Mouse (Mus musculus) kidney, embryonic 15.5 days (tissue): ENCODE results near the gene Nrxn2. TPM values are rescaled to one million over a fixed set of nuclear protein-coding genes. Genes with fewer than 3 reads are reported as not detected.

Experiments used
- ATAC-seq: fragments of 200-750 bp; cut with Nextera tagmentation; replicated peaks from 2 replicates; pipeline ENCODE4 v1.8.0; 2017; ENCODE audit warnings: moderate TSS enrichment; ENCODE audit not compliant: low FRiP score
- H3K27ac ChIP-seq: fragments of 300-500 bp; sonication (generic); 2 replicates; pipeline ENCODE4 v1.5.1; 2015; ENCODE audit warnings: mild to moderate bottlenecking, inconsistent platforms
- H3K27me3 ChIP-seq: fragments of 300-500 bp; sonication (generic); 2 replicates; pipeline ENCODE4 v1.6.1; 2015; ENCODE audit warnings: inconsistent platforms
- H3K36me3 ChIP-seq: fragments of 300-500 bp; sonication (generic); 2 replicates; pipeline ENCODE4 v1.6.1; 2015; ENCODE audit warnings: inconsistent platforms
- H3K4me1 ChIP-seq: fragments of 300-500 bp; sonication (generic); 2 replicates; pipeline ENCODE4 v1.6.1; 2015; ENCODE audit warnings: inconsistent platforms
- H3K4me2 ChIP-seq: fragments of 300-500 bp; sonication (generic); 2 replicates; pipeline ENCODE4 v1.6.1; 2015; ENCODE audit warnings: moderate library complexity, mild to moderate bottlenecking, inconsistent platforms
- H3K4me3 ChIP-seq: fragments of 300-500 bp; sonication (generic); replicated peaks from 2 replicates; pipeline ENCODE4 v1.5.1; 2015; ENCODE audit warnings: mild to moderate bottlenecking, inconsistent platforms
- H3K9ac ChIP-seq: fragments of 300-500 bp; sonication (generic); 2 replicates; pipeline ENCODE4 v1.6.1; 2015; ENCODE audit warnings: mild to moderate bottlenecking, inconsistent platforms
- H3K9me3 ChIP-seq: fragments of 300-500 bp; sonication (generic); replicated peaks from 2 replicates; pipeline ENCODE4 v1.6.1; 2016; ENCODE audit warnings: inconsistent platforms
- WGBS: fragments of 180-500 bp; shearing (Covaris S2); methylation state at CpG from one replicate; pipeline ENCODE4 v1.1.7; 2015; ENCODE audit warnings: mixed read lengths; 5-methylcytosine and 5-hydroxymethylcytosine counted together
- polyA plus RNA-seq: library from polyadenylated mRNA; unstranded; fragments of >200 nt; fragmentation: Nextera tagmentation; extraction: Ambion mirVana; gene quantifications from 2 replicates; pipeline ENCODE4 v1.2.1, GENCODE M21; 2015

Gene Nrxn2
- polyA plus RNA-seq, 1 experiment from 2014 or later: 6.3 TPM

DNA sequence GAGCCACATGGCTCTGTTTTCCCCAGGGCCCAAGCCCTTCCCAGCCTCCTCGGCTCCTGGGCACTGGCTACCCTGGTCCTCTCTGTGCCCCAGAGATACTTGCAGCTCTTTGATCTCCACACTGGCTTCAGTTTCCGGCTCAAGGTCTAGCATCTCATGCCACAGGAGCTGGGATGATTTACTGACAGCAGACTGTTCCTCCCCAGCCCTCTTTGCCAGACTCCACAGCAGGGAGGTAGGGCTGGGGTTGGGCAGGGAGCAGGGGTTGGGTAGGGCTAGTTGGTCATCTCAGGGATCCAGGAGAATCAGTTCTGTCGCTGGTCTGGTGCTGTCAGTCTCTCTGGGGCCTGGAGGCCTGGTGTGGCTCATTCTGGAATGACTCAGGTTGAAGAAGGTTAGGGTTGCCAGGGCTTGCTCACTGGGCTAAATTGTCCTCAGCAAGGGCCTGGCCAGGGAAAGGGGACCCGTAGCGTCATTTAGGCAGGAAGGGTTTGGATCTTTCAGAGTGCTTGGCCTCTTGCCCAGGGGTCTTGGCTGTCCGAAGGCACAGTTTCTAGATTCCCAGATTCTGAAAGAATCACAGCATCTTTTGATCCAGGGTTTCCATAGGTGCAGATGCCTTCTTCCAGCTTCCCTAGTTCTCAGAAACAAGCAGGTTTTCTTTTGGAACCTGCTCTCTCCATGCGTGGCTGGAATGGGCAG lies 28.4 kb downstream of the Nrxn2 start:
- Histone ChIP-seq H3K27ac (peak overlapping the region; percentile 62), H3K36me3 (no peaks in the 10 kb centered on the region), H3K27me3 (0 out of 2 replicates have a peak, but pooled peaks cover 6% of the 10 kb centered on the region), H3K4me1 (peaks cover 36% of the 10 kb centered on the region), H3K4me2 (0 out of 2 replicates have a peak overlapping the region, but pooled peaks have one; percentile 36), H3K9ac (no peak overlapping the region), H3K4me3 (no peak overlapping the region), H3K9me3 (no peaks in the 10 kb centered on the region)
- 44% methylated on average over 7 of the region's 7 CpGs for WGBS
- peak; percentile 34; the same call in 1 of the 2 replicates for ATAC-seq

DNA sequence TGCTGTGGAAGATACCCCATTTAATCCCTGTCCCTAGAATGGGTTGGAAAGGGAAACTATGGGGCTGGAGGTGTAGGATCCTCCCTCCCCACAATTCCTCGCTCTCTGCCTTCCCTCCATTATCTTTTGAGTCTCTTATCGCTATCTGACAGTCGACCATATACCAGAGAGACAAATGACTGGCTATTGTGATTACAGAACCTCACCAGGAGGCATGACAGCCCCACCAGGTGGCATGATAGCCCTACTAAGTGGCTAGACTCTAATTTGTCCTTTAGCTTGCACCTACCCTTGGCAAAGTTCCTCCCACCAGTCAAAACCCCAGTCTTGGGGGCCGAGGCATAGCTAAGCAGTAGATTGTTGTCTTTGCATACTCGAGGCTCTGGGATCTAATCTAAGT lies 30.2 kb downstream of the Nrxn2 start:
- H3K9me3 ChIP-seq: no peaks in the 10 kb centered on the region
- no peak for ATAC-seq
- 54% methylated on average over 5 of the region's 5 CpGs for WGBS
- H3K4me1 ChIP-seq: peaks cover 41% of the 10 kb centered on the region
- 0 out of 2 replicates have a peak overlapping the region, but pooled peaks have one; percentile 23 for H3K4me3 ChIP-seq
- peak overlapping the region; percentile 54 for H3K4me2 ChIP-seq
- no peaks in the 10 kb centered on the region for H3K36me3 ChIP-seq
- 0 out of 2 replicates have a peak overlapping the region, but pooled peaks have one; percentile 29 for H3K9ac ChIP-seq
- H3K27ac ChIP-seq: no peak overlapping the region
- 0 out of 2 replicates have a peak, but pooled peaks cover 6% of the 10 kb centered on the region for H3K27me3 ChIP-seq

DNA sequence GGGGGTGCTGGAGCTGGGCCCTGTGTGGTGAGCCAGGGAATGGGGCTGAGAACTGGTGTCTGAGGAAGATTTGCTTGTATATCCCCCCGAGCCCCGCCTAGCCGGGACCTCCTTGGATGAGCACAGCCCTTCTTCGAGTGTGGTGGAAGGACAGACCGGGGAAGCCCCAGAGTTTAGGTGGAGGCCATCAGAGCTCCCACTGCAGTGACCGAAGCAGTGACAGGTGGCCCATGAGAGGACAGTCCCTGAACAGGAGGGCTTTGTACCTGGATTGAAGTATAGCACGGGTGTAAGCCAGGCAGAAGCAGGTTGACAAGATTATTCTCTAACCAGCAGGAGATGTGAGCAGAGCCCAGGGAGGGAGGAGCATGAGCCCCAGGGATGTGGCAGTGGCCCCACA lies 31.3 kb downstream of the Nrxn2 start:
- no peak overlapping the region for H3K9ac ChIP-seq

DNA sequence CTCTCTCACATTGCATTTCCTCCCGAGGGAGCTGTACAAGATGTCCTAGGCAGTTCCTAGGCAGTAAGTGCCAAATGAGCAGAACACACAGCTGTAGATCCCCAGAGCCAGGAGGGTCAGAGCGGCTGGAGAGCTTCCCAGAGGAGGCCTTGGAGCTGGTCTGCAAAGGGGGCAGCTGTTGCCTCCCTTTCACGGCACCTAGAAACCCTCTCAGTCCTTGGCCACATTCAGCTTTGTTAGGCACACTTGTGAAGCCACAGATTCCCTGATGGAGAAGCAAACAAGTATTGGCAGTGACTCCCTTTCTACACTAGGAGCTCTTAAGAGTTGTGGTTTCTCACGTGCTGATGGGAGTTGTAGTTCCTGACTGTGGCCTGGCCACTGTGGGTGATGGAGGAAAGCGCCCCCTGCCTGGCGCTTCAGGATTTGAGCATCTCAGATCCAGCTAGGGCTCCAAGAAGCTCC lies 33.5 kb downstream of the Nrxn2 start:
- H3K27ac ChIP-seq: peak overlapping the region; percentile 11; the same call in 1 of the 2 replicates

More for the DNA sequence above, 31.3 kb downstream of the Nrxn2 start:
- Histone ChIP-seq H3K36me3 (no peaks in the 10 kb centered on the region), H3K27ac (no peak overlapping the region), H3K4me3 (no peak overlapping the region), H3K9me3 (no peaks in the 10 kb centered on the region), H3K27me3 (0 out of 2 replicates have a peak, but pooled peaks cover 2% of the 10 kb centered on the region), H3K4me2 (no peak overlapping the region), H3K4me1 (peaks cover 41% of the 10 kb centered on the region)
- WGBS: 75% methylated on average over 7 of the region's 7 CpGs
- no peak for ATAC-seq

DNA sequence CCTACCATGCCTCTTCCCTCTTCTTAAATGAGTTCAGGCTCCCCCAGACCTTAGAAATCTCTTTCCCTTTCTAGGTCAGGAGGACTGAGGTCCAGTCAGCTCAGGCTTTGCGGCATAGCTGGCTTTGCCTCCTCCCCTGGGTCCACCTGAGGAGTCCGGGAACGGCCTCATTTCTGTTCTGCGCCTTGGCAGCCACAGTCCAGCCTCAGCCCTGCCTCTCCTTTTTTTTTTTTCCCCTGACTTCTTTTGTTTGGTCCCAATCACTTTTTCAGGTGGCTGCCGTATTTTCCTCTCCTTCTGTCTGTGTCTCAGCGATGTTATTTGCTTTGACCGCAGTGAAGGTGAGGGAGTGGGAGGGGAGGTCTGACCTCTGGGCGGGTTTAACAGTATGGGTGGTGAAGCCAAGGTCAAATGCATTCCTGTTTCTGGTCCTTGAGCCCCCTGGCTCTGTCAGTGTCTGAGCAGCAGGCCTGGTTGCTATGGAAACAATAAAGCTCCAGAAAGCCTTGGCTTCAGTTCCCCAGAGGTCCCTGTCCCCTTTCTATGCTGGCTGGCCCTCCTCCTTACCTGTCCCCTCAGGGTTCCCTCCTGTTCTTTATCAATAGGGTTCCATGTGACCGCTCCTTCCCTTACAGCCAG lies 34.3 kb downstream of the Nrxn2 start:
- 56% methylated on average over 9 of the region's 9 CpGs for WGBS
- Histone ChIP-seq H3K9ac (no peak overlapping the region), H3K4me1 (peaks cover 21% of the 10 kb centered on the region), H3K4me3 (no peak overlapping the region), H3K36me3 (no peaks in the 10 kb centered on the region), H3K27me3 (0 out of 2 replicates have a peak, but pooled peaks cover 2% of the 10 kb centered on the region), H3K27ac (no peak overlapping the region), H3K4me2 (no peak overlapping the region), H3K9me3 (no peaks in the 10 kb centered on the region)
- ATAC-seq: no peak

More for the DNA sequence above, 33.5 kb downstream of the Nrxn2 start:
- Histone ChIP-seq H3K36me3 (no peaks in the 10 kb centered on the region), H3K4me3 (no peak overlapping the region), H3K4me2 (peak overlapping the region; percentile 8; the same call in 1 of the 2 replicates), H3K4me1 (peaks cover 27% of the 10 kb centered on the region), H3K9me3 (no peaks in the 10 kb centered on the region), H3K27me3 (0 out of 2 replicates have a peak, but pooled peaks cover 2% of the 10 kb centered on the region), H3K9ac (no peak overlapping the region)
- ATAC-seq: peak; percentile 72
- WGBS: 28% methylated on average over 6 of the region's 6 CpGs

DNA sequence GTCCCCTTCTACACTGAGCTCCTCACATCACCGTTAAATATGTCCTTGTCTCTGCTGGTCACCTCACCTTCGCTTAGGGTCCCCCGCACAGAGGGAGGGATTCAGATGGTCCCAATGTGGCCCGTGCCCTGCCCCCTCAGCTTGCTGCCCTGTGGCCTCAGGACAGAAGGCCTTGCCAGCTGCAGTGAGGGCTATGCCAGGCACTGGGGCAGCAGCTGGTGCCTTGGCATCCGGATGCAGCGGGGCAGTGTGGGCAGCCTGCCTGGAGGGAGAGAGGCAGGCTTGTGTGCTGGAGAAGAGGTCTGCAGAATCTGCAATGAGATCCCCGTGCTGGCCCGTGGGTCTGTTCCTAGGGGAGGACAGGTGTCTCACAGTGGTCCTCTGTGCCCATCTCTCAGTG lies 34.8 kb downstream of the Nrxn2 start:
- no peak overlapping the region for H3K4me3 ChIP-seq
- WGBS: 87% methylated on average over 8 of the region's 8 CpGs
- no peak overlapping the region for H3K4me2 ChIP-seq
- ATAC-seq: no peak
- H3K27me3 ChIP-seq: 0 out of 2 replicates have a peak, but pooled peaks cover 2% of the 10 kb centered on the region
- H3K27ac ChIP-seq: no peak overlapping the region
- no peak overlapping the region for H3K9ac ChIP-seq
- H3K4me1 ChIP-seq: peaks cover 15% of the 10 kb centered on the region
- no peaks in the 10 kb centered on the region for H3K36me3 ChIP-seq
- H3K9me3 ChIP-seq: no peaks in the 10 kb centered on the region

DNA sequence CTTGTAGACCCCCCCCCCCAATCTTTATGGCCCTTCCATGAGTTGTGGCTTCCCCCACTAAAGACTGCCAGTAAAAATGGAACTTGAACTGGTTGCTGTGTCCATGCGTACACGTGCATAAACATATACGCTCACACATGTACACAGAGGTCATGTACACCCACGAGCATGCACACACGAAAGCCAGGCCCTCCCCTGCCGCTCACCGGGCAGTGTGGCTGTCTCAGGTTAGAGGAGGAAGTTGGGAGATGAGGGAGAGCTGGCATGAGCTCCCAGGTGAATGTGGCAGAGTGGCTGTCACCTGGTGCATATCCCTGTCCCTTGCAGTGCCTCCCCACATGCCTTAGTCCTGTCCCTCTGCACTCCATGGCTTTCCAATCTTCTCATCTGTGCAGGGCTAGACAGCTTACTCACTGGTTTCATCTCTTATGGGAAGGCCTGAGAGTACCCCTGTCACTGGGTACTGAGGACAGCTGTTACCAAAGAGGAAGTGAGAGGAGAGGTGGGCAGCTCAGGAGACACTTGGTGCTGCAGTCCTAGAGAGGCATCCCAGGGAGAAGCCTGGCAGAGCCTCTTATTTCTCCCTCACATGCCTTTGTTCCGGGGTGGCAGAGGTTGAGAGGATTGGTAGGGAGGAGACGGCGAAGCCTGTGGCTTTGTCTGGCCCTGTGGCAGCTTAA lies 35.6 kb downstream of the Nrxn2 start:
- H3K4me3 ChIP-seq: no peak overlapping the region
- H3K9ac ChIP-seq: no peak overlapping the region
- no peaks in the 10 kb centered on the region for H3K9me3 ChIP-seq
- 74% methylated on average over 10 of the region's 10 CpGs for whole genome bisulfite sequencing
- H3K27me3 ChIP-seq: no peaks in the 10 kb centered on the region
- no peak overlapping the region for H3K27ac ChIP-seq
- H3K4me2 ChIP-seq: no peak overlapping the region
- H3K36me3 ChIP-seq: no peaks in the 10 kb centered on the region
- H3K4me1 ChIP-seq: peaks cover 7% of the 10 kb centered on the region
- no peak for ATAC-seq

DNA sequence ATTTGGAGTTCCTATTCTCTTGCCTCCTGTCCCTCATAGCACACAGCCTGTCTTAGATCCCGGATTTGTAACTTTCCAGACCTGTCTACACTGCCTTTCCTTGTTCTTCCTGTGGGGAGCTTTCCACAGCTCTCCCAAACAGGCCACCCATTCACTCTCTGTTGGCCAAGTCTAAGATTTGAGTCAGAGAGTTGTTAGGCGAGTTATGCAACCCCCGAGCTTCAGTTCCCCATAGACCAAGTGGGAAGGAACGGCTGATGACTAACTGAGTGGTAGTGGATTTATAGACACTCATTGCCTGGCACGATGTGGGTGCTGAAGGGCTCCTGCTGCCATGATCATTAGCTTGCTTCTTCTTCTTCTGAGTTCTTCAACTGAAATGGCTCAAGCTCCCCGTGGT lies 41.0 kb downstream of the Nrxn2 start:
- H3K9ac ChIP-seq: no peak overlapping the region
- no peak for ATAC-seq
- no peaks in the 10 kb centered on the region for H3K27me3 ChIP-seq
- no peaks in the 10 kb centered on the region for H3K36me3 ChIP-seq
- H3K4me2 ChIP-seq: no peak overlapping the region
- H3K9me3 ChIP-seq: no peaks in the 10 kb centered on the region
- H3K4me1 ChIP-seq: peaks cover 10% of the 10 kb centered on the region
- no peak overlapping the region for H3K4me3 ChIP-seq
- WGBS: 79% methylated on average over 6 of the region's 6 CpGs
- no peak overlapping the region for H3K27ac ChIP-seq

DNA sequence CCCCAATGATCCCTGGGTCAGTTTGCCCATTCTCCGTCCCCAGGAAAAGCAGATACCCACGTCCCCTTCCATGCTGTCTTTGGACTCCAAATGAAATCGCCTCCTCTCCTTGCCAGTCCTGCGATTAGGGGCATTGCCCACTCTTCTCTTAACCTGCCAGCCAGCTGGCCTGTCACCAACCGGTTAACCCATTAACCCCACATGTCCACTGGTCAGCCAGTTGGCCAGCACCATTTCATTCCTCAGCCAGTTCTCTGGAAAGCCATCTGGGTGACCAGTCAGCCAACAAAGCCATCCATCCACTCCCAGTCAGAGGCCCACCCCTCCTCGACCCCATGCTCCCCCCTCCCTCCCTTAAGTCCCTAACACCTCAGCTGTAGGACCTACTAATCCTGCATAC lies 44.3 kb downstream of the Nrxn2 start:
- Histone ChIP-seq H3K4me1 (peaks cover 25% of the 10 kb centered on the region), H3K4me2 (no peak overlapping the region), H3K27ac (no peak overlapping the region), H3K4me3 (no peak overlapping the region), H3K9ac (no peak overlapping the region), H3K9me3 (no peaks in the 10 kb centered on the region), H3K27me3 (no peaks in the 10 kb centered on the region), H3K36me3 (no peaks in the 10 kb centered on the region)
- ATAC-seq: no peak
- 52% methylated on average over 6 of the region's 6 CpGs for WGBS

DNA sequence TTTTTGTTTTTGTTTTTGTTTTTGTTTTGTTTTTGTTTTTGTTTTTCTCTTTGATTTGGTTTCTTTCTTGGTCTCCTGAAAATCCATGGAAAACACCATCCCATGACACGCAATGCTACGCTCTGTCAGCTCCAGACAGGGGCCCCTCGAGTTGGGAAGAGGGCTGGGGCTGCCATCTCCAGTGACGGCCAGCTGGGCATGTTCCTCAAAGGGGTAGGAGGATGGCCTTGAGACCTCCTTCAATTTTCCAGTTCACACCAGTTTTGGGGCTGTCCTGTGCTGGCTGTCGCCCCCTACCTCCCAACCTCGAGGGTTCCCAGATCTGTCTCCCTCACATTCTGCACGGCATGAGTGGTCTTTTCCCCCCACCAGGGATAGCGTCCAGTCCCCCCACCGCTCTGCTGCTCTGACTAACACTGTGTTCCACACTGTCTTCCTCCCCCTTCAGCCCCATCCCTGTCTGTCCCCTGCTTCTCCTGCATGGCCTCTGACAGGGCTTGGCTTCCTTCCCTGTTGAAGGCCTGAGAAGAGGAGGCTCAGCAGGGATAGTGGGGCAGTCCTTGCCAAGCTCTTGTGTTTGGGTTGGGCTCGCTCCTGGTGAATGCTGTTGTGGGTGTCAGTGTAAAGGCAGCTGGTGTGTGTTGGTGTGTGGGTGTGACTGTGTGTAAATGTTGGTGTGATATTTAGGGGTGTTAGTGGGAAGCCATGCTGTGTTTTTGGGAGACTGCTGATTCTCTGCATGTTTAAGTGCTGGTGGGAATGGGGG lies 46.0 kb downstream of the Nrxn2 start:
- Histone ChIP-seq H3K4me1 (peaks cover 29% of the 10 kb centered on the region), H3K4me2 (no peak overlapping the region), H3K27me3 (no peaks in the 10 kb centered on the region), H3K9me3 (no peaks in the 10 kb centered on the region), H3K9ac (no peak overlapping the region), H3K4me3 (no peak overlapping the region), H3K27ac (0 out of 2 replicates have a peak overlapping the region, but pooled peaks have one; percentile 13), H3K36me3 (no peaks in the 10 kb centered on the region)
- WGBS: 47% methylated on average over 10 of the region's 10 CpGs
- 0 out of 2 replicates have a peak, but pooled peaks have one; percentile 33 for ATAC-seq

DNA sequence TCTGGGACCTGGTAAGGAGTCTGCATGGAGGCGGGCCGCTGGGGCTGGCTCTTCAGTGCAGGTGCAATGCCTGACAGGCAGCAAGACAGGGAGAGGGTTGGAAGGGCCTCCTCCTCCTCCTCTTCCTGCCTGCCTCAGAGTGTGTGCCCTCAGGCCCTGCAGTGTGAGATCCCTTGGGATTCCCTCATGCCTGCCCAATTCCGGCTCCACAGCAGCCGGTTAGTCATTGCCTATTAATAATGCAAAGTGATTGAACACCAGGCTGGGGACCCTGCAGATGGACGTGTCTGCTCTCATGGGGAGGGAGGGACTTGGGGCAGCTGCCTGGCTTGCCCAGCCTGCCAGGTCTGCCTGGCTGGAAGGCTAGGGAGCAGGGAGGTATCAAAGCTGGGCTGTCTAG lies 46.6 kb downstream of the Nrxn2 start:
- WGBS: 34% methylated on average over 5 of the region's 5 CpGs
- H3K27me3 ChIP-seq: no peaks in the 10 kb centered on the region
- H3K9me3 ChIP-seq: no peaks in the 10 kb centered on the region
- H3K4me3 ChIP-seq: no peak overlapping the region
- H3K36me3 ChIP-seq: no peaks in the 10 kb centered on the region
- peaks cover 31% of the 10 kb centered on the region for H3K4me1 ChIP-seq
- no peak overlapping the region for H3K9ac ChIP-seq
- H3K4me2 ChIP-seq: no peak overlapping the region
- peak; percentile 55; the same call in 1 of the 2 replicates for ATAC-seq
- 0 out of 2 replicates have a peak overlapping the region, but pooled peaks have one; percentile 13 for H3K27ac ChIP-seq
